Mouse (Mus musculus): ENCODE measurements at regions not wholly inside any gene's neighbourhood (a gene's known extent, or its start where the extent isn't known, plus 50 kb on each side); places are given as distances from the start of the nearest gene placed in this dataset.

GRCm38 (mm10) chr9:47346527-47347111 lies 183.4 kb upstream of the Cadm1 start:
- DNase-seq (ENCODE audit: low read depth, low spot score): no peak

GRCm38 (mm10) chr9:47350301-47350700 lies 179.7 kb upstream of the Cadm1 start:
- no peak for DNase-seq (ENCODE audit: low read depth, low spot score)

DNA sequence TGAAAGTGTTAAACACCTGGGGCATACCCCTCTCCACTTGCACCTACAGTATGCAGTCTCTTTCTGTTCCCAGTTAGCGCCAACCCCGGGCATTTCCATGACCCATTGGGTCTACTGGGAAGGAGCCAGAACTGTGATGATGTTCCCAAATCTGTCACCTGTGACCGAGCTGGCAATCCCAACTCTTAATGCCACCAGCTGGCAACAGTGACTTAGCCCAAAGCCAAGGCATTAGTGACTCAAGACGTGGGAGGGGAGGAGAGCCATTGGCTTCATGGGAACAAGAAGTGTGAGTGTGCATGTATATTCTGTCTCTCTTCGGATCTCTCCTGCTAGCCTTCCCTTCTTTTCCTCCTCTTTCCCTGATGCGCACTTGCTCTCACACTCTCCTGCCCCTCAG lies 178.9 kb upstream of the Cadm1 start:
- DNase-seq (ENCODE audit: low read depth, low spot score): no peak

GRCm38 (mm10) chr9:47353017-47353416 lies 177.0 kb upstream of the Cadm1 start:
- DNase-seq (ENCODE audit: low read depth, low spot score): peak; percentile 51

GRCm38 (mm10) chr9:47353972-47354371 lies 176.0 kb upstream of the Cadm1 start:
- DNase-seq (ENCODE audit: low read depth, low spot score): no peak

- no peak for DNase-seq (ENCODE audit: low read depth, low spot score)
These were observed 175.6 kb upstream of the Cadm1 start for GRCm38 (mm10) chr9:47354423-47354822.

DNA sequence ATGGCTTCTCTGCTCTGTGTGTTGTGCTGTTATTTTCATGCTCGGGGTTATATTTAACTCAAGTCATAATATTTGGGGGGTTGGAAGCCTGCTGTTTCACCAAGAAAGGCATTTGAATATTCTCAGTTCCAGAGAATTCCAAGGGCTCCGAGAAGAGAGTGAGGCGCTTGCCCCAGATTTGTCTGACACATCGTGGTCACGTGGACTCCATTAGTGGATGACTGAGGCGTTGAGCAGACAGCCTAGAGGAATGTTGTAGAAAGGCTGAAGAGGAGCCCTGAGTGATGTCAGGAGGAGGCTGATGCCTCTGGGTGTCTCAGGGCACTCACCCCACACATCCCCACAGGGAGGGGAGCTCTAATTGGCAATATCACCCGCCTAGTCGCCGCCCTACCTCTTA lies 175.1 kb upstream of the Cadm1 start:
- DNase-seq (ENCODE audit: low read depth, low spot score): no peak

- DNase-seq (ENCODE audit: low read depth, low spot score): no peak
These were observed 172.1 kb upstream of the Cadm1 start for GRCm38 (mm10) chr9:47357756-47358399.

- no peak for DNase-seq (ENCODE audit: low read depth, low spot score)
These were observed 171.6 kb upstream of the Cadm1 start for GRCm38 (mm10) chr9:47358400-47358767.

DNA sequence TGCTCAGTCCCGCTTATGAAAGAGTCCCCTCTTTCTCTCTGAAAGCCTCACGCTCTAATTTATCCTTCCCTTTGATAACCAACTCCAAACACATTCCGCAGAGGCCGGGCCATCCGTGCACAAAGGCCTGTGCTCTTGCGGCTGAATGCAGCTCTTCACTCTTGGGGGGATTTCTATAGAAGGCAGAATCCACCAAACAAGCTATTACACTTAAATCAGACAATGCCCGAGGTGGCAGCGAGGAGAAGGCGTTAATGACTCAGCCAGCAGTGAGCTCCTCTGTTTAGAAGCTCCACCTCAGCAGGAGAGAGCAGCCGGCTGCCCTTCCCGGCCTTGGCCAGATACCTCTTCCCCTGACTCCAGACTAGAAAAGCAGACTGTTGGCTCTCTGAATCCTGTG lies 166.9 kb upstream of the Cadm1 start:
- peak; percentile 54 for DNase-seq (ENCODE audit: low read depth, low spot score)

DNA sequence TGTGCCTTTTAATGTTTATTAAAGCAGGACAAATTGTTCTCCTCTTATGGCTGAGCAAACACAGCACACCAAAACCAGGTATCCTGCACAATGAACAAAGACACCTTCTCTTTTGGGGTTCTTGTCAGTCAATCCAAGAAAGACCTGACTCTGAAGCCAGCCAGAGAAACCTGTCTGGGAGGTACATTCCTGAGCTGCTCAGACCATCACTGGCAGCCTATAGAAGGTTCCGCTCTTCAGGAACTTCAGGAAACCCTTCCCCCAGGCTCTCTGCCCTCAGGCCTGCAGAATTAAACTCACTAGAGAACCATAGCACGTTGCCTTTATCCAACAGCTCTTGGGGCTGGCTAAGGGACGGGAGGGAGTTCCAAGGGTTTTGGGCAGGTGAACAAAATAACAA lies 165.2 kb upstream of the Cadm1 start:
- DNase-seq (ENCODE audit: low read depth, low spot score): no peak

- peak; percentile 34 for DNase-seq (ENCODE audit: low read depth, low spot score)
These were observed 162.6 kb upstream of the Cadm1 start for GRCm38 (mm10) chr9:47367266-47367957.

- no peak for DNase-seq (ENCODE audit: low read depth, low spot score)
These were observed 161.7 kb upstream of the Cadm1 start for GRCm38 (mm10) chr9:47368015-47368901.

GRCm38 (mm10) chr9:47372296-47372695 lies 157.7 kb upstream of the Cadm1 start:
- no peak for DNase-seq (ENCODE audit: low read depth, low spot score)

GRCm38 (mm10) chr9:47374086-47374485 lies 155.9 kb upstream of the Cadm1 start:
- DNase-seq (ENCODE audit: low read depth, low spot score): no peak

- DNase-seq (ENCODE audit: low read depth, low spot score): no peak
These were observed 153.3 kb upstream of the Cadm1 start for GRCm38 (mm10) chr9:47376645-47377044.

DNA sequence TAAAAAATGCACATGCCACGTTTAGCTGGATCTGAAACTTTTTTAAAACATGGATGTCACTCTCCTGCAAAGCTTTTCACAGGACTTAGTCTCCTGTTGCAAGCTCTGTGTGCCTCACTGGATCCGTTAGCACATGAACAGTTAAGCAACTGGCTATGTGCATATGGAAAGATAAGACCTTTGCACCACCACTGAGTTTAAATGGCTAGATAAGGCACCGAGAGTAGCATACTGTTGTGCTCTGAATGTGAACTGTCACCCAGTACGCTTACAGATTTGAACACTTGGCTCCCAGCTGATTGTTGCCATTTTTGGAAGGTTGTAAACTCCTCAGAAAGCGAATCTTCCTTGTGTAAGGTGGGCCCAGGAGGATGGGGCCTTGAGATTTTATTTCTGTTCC lies 151.4 kb upstream of the Cadm1 start:
- no peak for DNase-seq (ENCODE audit: low read depth, low spot score)

- DNase-seq (ENCODE audit: low read depth, low spot score): no peak
These were observed 149.6 kb upstream of the Cadm1 start for GRCm38 (mm10) chr9:47380361-47380760.

DNA sequence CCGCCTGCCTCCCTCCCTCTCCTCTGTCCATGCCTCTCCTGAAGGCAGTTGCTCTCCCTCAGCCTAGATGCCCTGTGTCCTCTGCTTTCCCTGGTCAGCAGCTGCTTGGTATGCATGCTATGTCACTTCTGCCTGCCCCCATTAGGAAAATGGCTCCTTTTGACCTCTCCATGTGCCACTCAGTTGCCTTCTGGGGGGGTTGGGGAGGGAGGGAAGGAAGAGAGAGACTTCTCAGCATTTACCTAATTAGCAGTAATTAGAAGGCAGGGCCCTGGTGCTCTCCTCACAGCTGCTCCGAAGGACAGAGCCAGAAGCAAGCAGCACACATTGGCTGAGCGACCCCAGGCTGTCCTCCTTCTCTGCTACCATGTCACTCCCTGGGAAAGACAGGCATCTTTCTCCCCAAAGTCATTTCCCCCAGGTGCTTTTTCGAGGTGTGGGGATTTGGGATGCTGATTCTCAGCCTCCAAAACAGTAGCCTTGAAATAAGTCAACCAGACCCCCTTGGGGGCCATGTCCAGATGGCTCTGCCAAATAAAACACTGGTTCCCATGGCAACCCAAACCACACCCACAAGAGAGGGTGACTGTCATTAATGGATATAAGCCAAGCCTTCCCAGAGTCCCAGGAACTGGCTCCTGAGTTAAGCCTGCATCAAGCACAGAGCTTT lies 145.7 kb upstream of the Cadm1 start:
- peak; percentile 73 for DNase-seq (ENCODE audit: low read depth, low spot score)

DNA sequence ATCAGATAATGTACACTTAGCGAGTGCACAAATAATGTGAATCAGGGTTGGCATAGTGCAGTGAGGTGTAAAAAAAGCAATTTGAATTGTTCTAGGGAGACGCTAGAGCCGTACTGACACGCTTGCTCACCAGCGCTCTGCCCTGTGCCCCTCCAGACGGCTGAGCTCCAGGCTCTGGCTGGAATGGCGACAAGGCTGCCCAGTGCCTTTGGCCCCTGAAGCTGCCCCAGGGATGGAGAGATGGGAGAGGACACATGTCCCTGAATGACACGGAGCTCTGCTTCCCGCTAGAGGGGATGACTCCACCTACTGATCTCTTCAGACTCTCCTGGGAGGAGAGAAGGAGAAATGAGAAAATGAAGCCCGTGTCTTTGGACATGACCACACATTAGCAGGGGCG lies 143.3 kb upstream of the Cadm1 start:
- DNase-seq (ENCODE audit: low read depth, low spot score): no peak

GRCm38 (mm10) chr9:47387221-47387620 lies 142.8 kb upstream of the Cadm1 start:
- no peak for DNase-seq (ENCODE audit: low read depth, low spot score)

All from mesoderm, embryonic 11.5 days (tissue).